ENCODE assay signal across 15 mouse cellular contexts in the genomic region with DNA sequence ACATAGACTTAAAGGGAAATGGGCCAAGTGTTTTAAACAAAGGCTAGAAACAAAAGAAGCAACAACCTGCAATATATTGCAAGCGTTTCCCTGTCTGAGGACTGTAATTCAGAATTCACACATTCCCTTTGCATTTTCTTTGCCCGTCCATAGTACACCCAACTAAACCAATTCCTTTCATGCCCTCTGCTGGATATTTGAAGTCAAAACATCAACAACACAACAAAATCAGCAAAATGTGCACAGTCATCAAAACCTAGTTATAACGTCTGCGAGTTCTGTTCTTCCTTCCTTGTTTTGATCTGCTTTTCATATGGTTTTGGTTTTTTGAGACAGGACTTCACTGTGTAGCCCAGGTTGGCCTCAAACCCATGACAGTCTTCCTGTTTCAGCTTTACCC.
DNase-seq lines count a peak whose midpoint lies in the region; ATAC-seq and TF ChIP-seq lines count a peak whose summit lies in the region.
"Had no signal": no experiment of that assay in that cellular context is flagged by ENCODE, and none has a peak within 500 bp of the region (broad histone marks: within the 10 kb centered on the region; RNA-seq: fewer than 3 reads in every experiment).

No protein-coding gene starts in this region.

- TF ChIP-seq CTCF in midbrain, postnatal 0 days (IDR thresholded peaks at IDR 0.05), result peak; percentile 72
- TF ChIP-seq CTCF in cortical plate, adult 2 months (IDR thresholded peaks at IDR 0.05; ENCODE audit: extremely low read depth, insufficient read depth, low read length), result 0 out of 2 replicates have a peak, but pooled peaks have one; percentile 8

- no peaks in the 10 kb centered on the region for H3K27me3 ChIP-seq in embryonic facial prominence, embryonic 11.5 days (ENCODE audit: control insufficient read depth, insufficient read depth, low read length)
- H3K27me3 ChIP-seq in embryonic facial prominence, embryonic 10.5 days (replicated peaks; ENCODE audit: low read depth, poor library complexity, severe bottlenecking), result no peaks in the 10 kb centered on the region
- H3K27me3 ChIP-seq in kidney, embryonic 15.5 days, result 0 out of 2 replicates have a peak, but pooled peaks cover 3% of the 10 kb centered on the region
- H3K27me3 ChIP-seq in midbrain, postnatal 0 days (ENCODE audit: insufficient read depth, low read length), result no peaks in the 10 kb centered on the region
- H3K27me3 ChIP-seq in midbrain, embryonic 15.5 days (replicated peaks), result no peaks in the 10 kb centered on the region

- H3K27ac ChIP-seq in embryonic facial prominence, embryonic 11.5 days (replicated peaks; ENCODE audit: low read depth, low read length), result no peak overlapping the region
- no peak overlapping the region for H3K27ac ChIP-seq in embryonic facial prominence, embryonic 10.5 days (replicated peaks)
- no peak overlapping the region for H3K27ac ChIP-seq in kidney, embryonic 15.5 days
- no peak overlapping the region for H3K27ac ChIP-seq in midbrain, postnatal 0 days (ENCODE audit: low read depth, low read length)
- no peak overlapping the region for H3K27ac ChIP-seq in midbrain, embryonic 15.5 days
- H3K27ac ChIP-seq in cortical plate, adult 2 months (ENCODE audit: insufficient read depth, low read length), result no peak overlapping the region

- no peaks in the 10 kb centered on the region for H3K4me1 ChIP-seq in embryonic facial prominence, embryonic 11.5 days (ENCODE audit: control insufficient read depth, insufficient read depth, low read length)
- H3K4me1 ChIP-seq in embryonic facial prominence, embryonic 10.5 days, result no peaks in the 10 kb centered on the region
- no peaks in the 10 kb centered on the region for H3K4me1 ChIP-seq in kidney, embryonic 15.5 days
- no peaks in the 10 kb centered on the region for H3K4me1 ChIP-seq in midbrain, postnatal 0 days (ENCODE audit: insufficient read depth, low read length)
- H3K4me1 ChIP-seq in midbrain, embryonic 15.5 days, result no peaks in the 10 kb centered on the region
- H3K4me1 ChIP-seq in cortical plate, adult 2 months (ENCODE audit: control insufficient read depth, insufficient read depth, low read length), result no peaks in the 10 kb centered on the region

- H3K9ac ChIP-seq in embryonic facial prominence, embryonic 11.5 days (replicated peaks; ENCODE audit: low read length), result no peak overlapping the region
- no peak overlapping the region for H3K9ac ChIP-seq in kidney, embryonic 15.5 days
- H3K9ac ChIP-seq in midbrain, postnatal 0 days (replicated peaks; ENCODE audit: low read length, poor library complexity, severe bottlenecking), result no peak overlapping the region
- no peak overlapping the region for H3K9ac ChIP-seq in midbrain, embryonic 15.5 days

- H3K4me3 ChIP-seq in embryonic facial prominence, embryonic 11.5 days (ENCODE audit: low read depth, low read length), result no peak overlapping the region
- H3K4me3 ChIP-seq in embryonic facial prominence, embryonic 10.5 days, result no peak overlapping the region
- H3K4me3 ChIP-seq in kidney, embryonic 15.5 days (replicated peaks), result no peak overlapping the region
- H3K4me3 ChIP-seq in midbrain, postnatal 0 days (ENCODE audit: low read depth, low read length), result no peak overlapping the region
- no peak overlapping the region for H3K4me3 ChIP-seq in midbrain, embryonic 15.5 days
- no peak overlapping the region for H3K4me3 ChIP-seq in cortical plate, adult 2 months (ENCODE audit: insufficient read depth, low read length)

- no peak overlapping the region for H3K4me2 ChIP-seq in embryonic facial prominence, embryonic 11.5 days (ENCODE audit: low read depth, low read length)
- peak overlapping the region; percentile 31 for H3K4me2 ChIP-seq in kidney, embryonic 15.5 days
- no peak overlapping the region for H3K4me2 ChIP-seq in midbrain, postnatal 0 days (ENCODE audit: low read depth, low read length, poor library complexity, severe bottlenecking)
- H3K4me2 ChIP-seq in midbrain, embryonic 15.5 days, result no peak overlapping the region

- no peaks in the 10 kb centered on the region for H3K36me3 ChIP-seq in embryonic facial prominence, embryonic 11.5 days (replicated peaks; ENCODE audit: control insufficient read depth, insufficient read depth, low read depth, low read length)
- H3K36me3 ChIP-seq in embryonic facial prominence, embryonic 10.5 days (replicated peaks), result no peaks in the 10 kb centered on the region
- H3K36me3 ChIP-seq in kidney, embryonic 15.5 days, result no peaks in the 10 kb centered on the region
- no peaks in the 10 kb centered on the region for H3K36me3 ChIP-seq in midbrain, postnatal 0 days (ENCODE audit: insufficient read depth, low read length)
- H3K36me3 ChIP-seq in midbrain, embryonic 15.5 days (replicated peaks), result no peaks in the 10 kb centered on the region

- DNase-seq in embryonic facial prominence, embryonic 11.5 days (ENCODE audit: low spot score), result peak; percentile 36
- no peak for DNase-seq in embryonic facial prominence, embryonic 10.5 days (ENCODE audit: low spot score)
- no peak for DNase-seq in kidney, adult 11 months
- peak; percentile 67 for DNase-seq in midbrain, postnatal 0 days (ENCODE audit: low spot score)
- DNase-seq in adrenal gland, postnatal 14 days, result no peak
- DNase-seq: adrenal gland, postnatal 25 days; cerebellum, adult 11 months; heart, postnatal 4 days; kidney, adult 8-10 months; layer of hippocampus, postnatal 36 days; lung, postnatal 14 days; right cerebral cortex, postnatal 14 days had no signal

- ATAC-seq in embryonic facial prominence, embryonic 11.5 days (replicated peaks; ENCODE audit: insufficient number of reproducible peaks, low FRiP score, low TSS enrichment, low read depth), result no peak
- no peak for ATAC-seq in kidney, embryonic 15.5 days (replicated peaks; ENCODE audit: low FRiP score)
- ATAC-seq in midbrain, postnatal 0 days (ENCODE audit: low FRiP score), result no peak
- ATAC-seq in midbrain, embryonic 15.5 days (replicated peaks), result no peak

- WGBS in embryonic facial prominence, embryonic 11.5 days, result 68% methylated on average over 4 of the region's 4 CpGs
- WGBS in embryonic facial prominence, embryonic 10.5 days, result 73% methylated on average over 4 of the region's 4 CpGs
- 57% methylated on average over 4 of the region's 4 CpGs for WGBS in kidney, embryonic 15.5 days
- WGBS in midbrain, postnatal 0 days, result 61% methylated on average over 4 of the region's 4 CpGs
- WGBS in midbrain, embryonic 15.5 days, result 68% methylated on average over 4 of the region's 4 CpGs

- TF ChIP-seq POLR2A in cortical plate, adult 2 months (IDR thresholded peaks at IDR 0.05; ENCODE audit: extremely low read depth, insufficient read depth, low read length), result no peak

- no peaks in the 10 kb centered on the region for H3K9me3 ChIP-seq in embryonic facial prominence, embryonic 11.5 days (replicated peaks; ENCODE audit: control insufficient read depth, low read length)
- H3K9me3 ChIP-seq in embryonic facial prominence, embryonic 10.5 days, result no peaks in the 10 kb centered on the region
- H3K9me3 ChIP-seq in kidney, embryonic 15.5 days (replicated peaks), result no peaks in the 10 kb centered on the region
- H3K9me3 ChIP-seq in midbrain, postnatal 0 days (ENCODE audit: low read length), result no peaks in the 10 kb centered on the region
- H3K9me3 ChIP-seq in midbrain, embryonic 15.5 days, result no peaks in the 10 kb centered on the region

Comparison
In these comparisons a context has a peak if more than half of its experiments do, and no peak if none do; other contexts are left out.
1. DNase-seq: peak in embryonic facial prominence, embryonic 11.5 days (single experiment) and midbrain, postnatal 0 days (single experiment); none in embryonic facial prominence, embryonic 10.5 days (single experiment), kidney, adult 11 months (single experiment) and adrenal gland, postnatal 14 days (single experiment).